Mouse (Mus musculus) megakaryocyte, embryonic 14.5 days (primary cell): ENCODE results near the gene Fam167b.

Source experiments
- FLI1 ChIP-seq: IDR thresholded peaks from 2 replicates; pipeline ENCODE4 v1.6.1; 2012; ENCODE audit warnings: low read length, inconsistent platforms, mixed read lengths
- GATA1 ChIP-seq: IDR thresholded peaks from 3 replicates; pipeline ENCODE4 v1.6.1; 2012; ENCODE audit warnings: mixed read lengths, low read length, inconsistent platforms, borderline replicate concordance

DNA sequence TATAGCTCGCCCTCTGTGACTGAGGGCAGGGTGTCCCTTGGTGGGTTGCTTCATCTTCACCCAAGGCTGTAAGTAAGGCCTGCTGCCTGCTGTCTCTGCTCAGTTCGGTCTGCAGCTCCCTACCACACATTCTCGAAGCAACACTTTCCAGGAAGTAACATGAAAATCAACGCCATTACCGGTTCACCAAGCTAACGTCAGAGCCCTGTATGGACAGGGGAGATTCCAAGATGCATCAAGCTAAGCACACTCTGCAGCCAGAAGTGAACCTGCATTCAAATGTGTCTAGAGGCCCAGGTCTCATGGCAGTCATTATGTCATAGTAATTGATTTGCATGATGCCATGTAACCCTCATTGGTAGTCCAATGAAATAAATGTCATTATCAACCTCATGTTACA lies 8.3 kb downstream of the Fam167b start:
- TF ChIP-seq GATA1: no peak
- no peak for TF ChIP-seq FLI1
